Mouse (Mus musculus): ENCODE data around the gene Myrip.

DNA sequence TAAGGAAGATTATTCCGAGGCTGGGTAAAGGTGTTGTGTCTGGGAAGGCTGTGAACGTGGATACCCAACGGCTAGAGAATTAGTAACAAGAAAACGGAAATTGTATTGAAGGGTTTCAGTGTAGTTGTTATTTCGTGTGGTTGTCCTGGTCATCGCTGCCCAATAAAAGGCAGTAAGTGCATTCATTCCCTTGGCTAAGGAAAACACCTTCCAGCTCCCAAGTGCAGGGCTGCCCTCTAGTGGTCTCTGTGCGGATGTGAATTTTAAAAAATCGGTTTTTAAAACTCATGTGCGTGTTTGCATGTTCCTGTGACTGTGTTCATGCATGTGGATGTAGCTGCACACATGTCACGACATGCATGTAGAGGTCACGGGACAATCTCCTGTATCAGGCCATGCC lies 76.4 kb downstream of the Myrip start:
- TF ChIP-seq GATA1 (IDR thresholded peaks at IDR 0.05; ENCODE audit: borderline replicate concordance, low read length), result no peak
- TF ChIP-seq FLI1 (IDR thresholded peaks at IDR 0.05; ENCODE audit: low read length), result no peak
